Mouse (Mus musculus) heart, postnatal 0 days (tissue): ENCODE results near the gene Rpl12. TPM values are rescaled to one million over a fixed set of nuclear protein-coding genes. Genes with fewer than 3 reads are reported as not detected.

Experiments
- ATAC-seq: fragments of 200-750 bp; cut with Nextera tagmentation; 2 replicates; pipeline ENCODE4 v1.8.0; 2017; ENCODE audit warnings: low read depth, moderate number of reproducible peaks, moderate library complexity; ENCODE audit not compliant: insufficient read depth
- DNase-seq: peaks from one replicate; pipeline ENCODE4 v3.0.0-alpha.2; 2016; ENCODE audit warnings: low spot score
- H3K27ac ChIP-seq: fragments of 300-500 bp; sonication (generic); 2 replicates; pipeline ENCODE4 v1.5.1; 2014; ENCODE audit warnings: low read depth, mild to moderate bottlenecking
- H3K27me3 ChIP-seq: fragments of 300-500 bp; sonication (generic); 2 replicates; pipeline ENCODE4 v1.6.1; 2014; ENCODE audit warnings: low read length, mixed read lengths; ENCODE audit not compliant: control insufficient read depth, insufficient read depth
- H3K36me3 ChIP-seq: fragments of 300-500 bp; sonication (generic); replicated peaks from 2 replicates; pipeline ENCODE4 v1.6.1; 2014; ENCODE audit warnings: low read length, mixed read lengths; ENCODE audit not compliant: control insufficient read depth, insufficient read depth
- H3K4me1 ChIP-seq: fragments of 300-500 bp; sonication (generic); 2 replicates; pipeline ENCODE4 v1.6.1; 2014; ENCODE audit warnings: antibody characterized with exemption; ENCODE audit not compliant: control insufficient read depth, insufficient read depth
- H3K4me2 ChIP-seq: fragments of 300-500 bp; sonication (generic); 2 replicates; pipeline ENCODE4 v1.6.1; 2014; ENCODE audit warnings: low read depth, mild to moderate bottlenecking, low read length, moderate library complexity
- H3K4me3 ChIP-seq: fragments of 300-500 bp; sonication (generic); 2 replicates; pipeline ENCODE4 v1.5.1; 2014; ENCODE audit warnings: low read depth, low read length
- H3K9ac ChIP-seq: fragments of 300-500 bp; sonication (generic); replicated peaks from 2 replicates; pipeline ENCODE4 v1.6.1; 2014; ENCODE audit warnings: low read depth, low read length, mixed read lengths
- H3K9me3 ChIP-seq: fragments of 300-500 bp; sonication (generic); replicated peaks from 2 replicates; pipeline ENCODE4 v1.6.1; 2016; ENCODE audit warnings: low read length; ENCODE audit not compliant: control insufficient read depth
- CTCF ChIP-seq: IDR thresholded peaks from 2 replicates; pipeline ENCODE4 v1.5.1; 2016; ENCODE audit warnings: antibody characterized with exemption, control low read depth, low read depth
- EP300 ChIP-seq: IDR thresholded peaks from 2 replicates; pipeline ENCODE4 v1.6.1; 2016; ENCODE audit warnings: antibody characterized with exemption, low read depth
- WGBS: fragments of 180-500 bp; shearing (Covaris S2); extraction: QIAGEN DNeasy Blood & Tissue Kit; methylation state at CpG from one replicate; pipeline ENCODE4 v1.1.7; 2014; 5-methylcytosine and 5-hydroxymethylcytosine counted together
- polyA plus RNA-seq: library from polyadenylated mRNA; unstranded; fragments of >200 nt; fragmentation: Nextera tagmentation; extraction: Ambion mirVana; gene quantifications from 2 replicates; pipeline ENCODE4 v1.2.1, GENCODE M21; 2015
- total RNA-seq: library from RNA; depleted of rRNA; stranded (reverse); fragments of >200 nt; gene quantifications from 2 replicates; pipeline ENCODE4 v1.2.3, GENCODE M21; 2014; ENCODE audit warnings: low replicate concordance

Gene Rpl12
- total and polyA plus RNA-seq, 2 experiments from 2014 or later: 80.1 to 255 TPM

DNA sequence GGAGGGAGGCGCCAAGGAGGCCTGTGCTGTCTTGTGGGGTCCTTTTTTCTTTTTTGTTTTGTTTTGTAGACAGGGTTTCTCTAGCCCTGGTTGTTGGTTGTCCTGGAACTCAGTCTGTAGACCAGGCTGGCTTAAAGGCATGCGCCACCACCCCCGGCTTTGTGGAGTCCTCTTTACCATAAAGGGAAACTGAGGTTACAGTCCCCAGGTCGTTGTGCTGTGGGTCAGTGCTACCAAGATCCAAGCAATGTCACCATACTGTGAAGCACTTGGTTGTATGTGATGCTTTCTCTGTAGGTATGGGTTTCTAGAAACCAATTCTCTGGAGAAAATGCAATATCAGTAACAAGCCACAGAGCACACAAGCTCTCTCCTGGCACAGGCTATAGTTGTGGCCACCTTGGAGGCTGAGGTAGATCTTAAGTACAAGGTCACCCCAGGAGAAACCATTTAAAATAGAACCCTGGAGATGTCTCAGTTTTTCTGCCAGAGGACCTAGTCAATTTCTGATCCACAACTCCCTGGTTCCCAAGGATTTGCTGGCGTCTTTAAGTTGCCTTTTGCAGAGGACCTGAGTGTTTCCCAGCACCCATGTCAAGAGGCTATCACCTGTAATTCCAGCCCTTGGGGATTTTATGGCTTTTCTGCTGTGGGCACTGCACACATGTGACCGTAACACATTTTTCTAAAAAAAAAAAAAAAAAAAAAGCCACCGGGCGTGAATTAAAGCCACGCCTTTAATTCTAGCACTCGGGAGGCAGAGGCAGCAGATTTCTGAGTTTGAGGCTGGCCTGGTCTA, 3.5 kb downstream of the Rpl12 start:
- Histone ChIP-seq H3K27me3 (no peaks in the 10 kb centered on the region), H3K4me1 (peaks cover 36% of the 10 kb centered on the region), H3K27ac (no peak overlapping the region), H3K4me3 (no peak overlapping the region), H3K36me3 (peaks cover 22% of the 10 kb centered on the region), H3K9ac (no peak overlapping the region), H3K9me3 (no peaks in the 10 kb centered on the region), H3K4me2 (no peak overlapping the region)
- WGBS: 40% methylated on average over 10 of the region's 10 CpGs
- TF ChIP-seq CTCF (no peak), EP300 (no peak)
- DNase-seq (no peak), ATAC-seq (no peak)

DNA sequence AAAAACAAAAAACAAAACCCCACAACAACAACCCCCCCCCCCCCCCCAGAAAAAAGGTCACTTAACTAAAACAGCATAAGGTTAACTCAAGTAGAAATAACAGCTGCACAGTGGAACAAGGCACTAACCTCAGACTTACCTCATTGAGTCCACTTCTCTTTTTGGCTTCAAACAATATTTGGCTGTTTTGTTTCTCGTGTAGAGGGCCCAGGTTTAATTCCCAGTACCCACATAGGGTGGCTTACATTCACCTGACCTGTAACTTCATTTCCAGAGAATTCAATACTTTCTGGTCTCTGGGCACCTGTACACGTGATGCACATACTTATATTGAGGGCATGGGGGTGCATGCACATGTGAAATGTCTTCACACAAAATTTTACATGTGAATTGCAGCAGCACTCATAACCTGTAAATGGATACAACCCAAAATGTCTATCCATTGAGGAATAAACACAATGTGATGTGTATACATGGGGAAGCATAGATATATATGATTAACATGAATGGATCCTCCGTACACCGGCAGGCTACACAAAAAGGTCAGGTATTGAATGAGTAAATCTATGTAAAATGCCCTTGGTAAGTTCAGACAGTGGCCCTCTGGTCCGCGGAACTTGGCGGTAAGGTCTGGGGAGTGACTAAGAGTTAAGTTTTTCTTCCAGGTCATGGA, 4.3 kb downstream of the Rpl12 start:
- peak overlapping the region; percentile 79 for H3K4me2 ChIP-seq
- no peak overlapping the region for H3K9ac ChIP-seq
- H3K4me3 ChIP-seq: no peak overlapping the region
- no peak for TF ChIP-seq EP300
- WGBS: 16% methylated on average over 7 of the region's 7 CpGs
- DNase-seq: no peak
- H3K4me1 ChIP-seq: peaks cover 34% of the 10 kb centered on the region
- peak overlapping the region; percentile 98; the same call in 1 of the 2 replicates for H3K27ac ChIP-seq
- H3K9me3 ChIP-seq: no peaks in the 10 kb centered on the region
- peaks cover 22% of the 10 kb centered on the region for H3K36me3 ChIP-seq
- ATAC-seq: no peak
- no peaks in the 10 kb centered on the region for H3K27me3 ChIP-seq

DNA sequence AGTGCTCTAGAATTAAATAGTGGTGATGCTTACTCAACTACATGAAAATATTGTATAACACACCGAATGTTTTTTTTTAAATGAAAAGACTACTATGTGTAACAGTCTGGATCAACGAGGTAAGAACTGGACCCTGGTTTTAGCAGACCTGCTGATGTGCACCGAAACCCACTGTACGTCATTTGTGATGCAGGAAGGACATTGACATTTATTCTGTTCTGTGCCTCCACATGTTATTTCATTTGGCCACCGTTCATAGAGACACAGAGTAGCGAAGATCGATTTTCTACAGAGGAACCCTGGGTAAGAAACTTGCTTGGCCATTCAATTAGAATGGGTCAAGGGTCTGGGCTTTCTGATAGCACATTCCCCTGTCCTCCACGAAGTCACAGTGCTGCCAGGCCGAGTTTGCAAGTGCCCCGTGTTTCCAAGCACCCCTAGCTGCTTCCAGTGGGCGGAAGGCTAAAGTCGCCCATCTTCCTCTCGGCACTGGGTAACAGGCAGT, 4.9 kb downstream of the Rpl12 start:
- no peaks in the 10 kb centered on the region for H3K27me3 ChIP-seq
- ATAC-seq (no peak), DNase-seq (no peak)
- 6% methylated on average over 13 of the region's 13 CpGs for WGBS
- TF ChIP-seq CTCF: no peak
- TF ChIP-seq EP300: no peak
- H3K27ac ChIP-seq: peak overlapping the region; percentile 98
- no peaks in the 10 kb centered on the region for H3K9me3 ChIP-seq
- H3K4me3 ChIP-seq: peak overlapping the region; percentile 58
- H3K4me2 ChIP-seq: peak overlapping the region; percentile 79
- peaks cover 22% of the 10 kb centered on the region for H3K36me3 ChIP-seq
- H3K4me1 ChIP-seq: peaks cover 28% of the 10 kb centered on the region
- H3K9ac ChIP-seq: peak overlapping the region; percentile 72

DNA sequence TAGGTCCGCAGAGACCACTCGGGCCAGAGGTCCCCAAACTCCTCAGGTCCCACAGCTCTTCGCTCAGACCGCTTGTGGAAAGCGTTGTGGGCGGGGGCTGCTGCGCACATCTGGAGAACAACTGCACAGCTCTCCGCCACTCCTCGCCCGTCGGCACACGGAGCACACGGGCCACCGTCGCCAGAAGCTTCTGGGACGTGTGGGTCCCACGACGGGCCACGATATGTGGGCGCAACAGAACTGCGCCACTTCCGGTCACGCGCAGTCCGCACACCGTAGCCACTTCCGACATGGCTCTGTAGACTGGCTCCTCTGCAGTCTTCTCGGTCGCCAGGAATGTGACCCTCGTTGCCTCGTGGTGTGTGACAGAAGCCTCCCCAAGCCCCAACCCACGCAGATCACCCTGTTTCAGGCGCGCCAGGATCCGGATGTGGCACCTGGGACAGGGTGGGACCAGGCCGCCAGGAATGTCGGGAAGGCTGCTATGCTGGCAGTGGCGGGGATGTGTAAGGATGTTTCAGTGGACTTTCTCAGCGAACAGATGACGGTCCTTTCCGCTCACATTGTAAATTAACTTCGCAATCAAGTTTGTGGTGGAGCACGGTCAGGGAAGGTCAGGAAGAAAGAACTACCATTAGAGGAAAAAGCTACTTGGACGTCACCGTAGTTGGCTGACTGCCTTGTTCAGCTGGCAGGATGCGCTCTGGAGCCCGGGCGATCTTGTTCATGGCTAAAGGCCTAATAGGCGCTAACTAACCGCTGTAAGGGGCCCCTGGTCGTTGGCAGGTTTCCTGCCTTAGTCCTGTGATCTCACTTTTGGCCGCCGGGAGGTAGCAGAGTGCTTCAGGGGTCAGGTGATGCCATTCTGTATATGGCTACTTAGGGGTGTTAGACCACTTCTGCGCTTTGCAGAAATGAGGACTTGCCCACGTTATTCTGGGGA, 5.6 kb downstream of the Rpl12 start:
- peaks cover 28% of the 10 kb centered on the region for H3K4me1 ChIP-seq

More for the DNA sequence above, 5.6 kb downstream of the Rpl12 start:
- H3K4me2 ChIP-seq: peak overlapping the region; percentile 79
- H3K27ac ChIP-seq: peak overlapping the region; percentile 98
- TF ChIP-seq EP300: 0 out of 2 replicates have a peak, but pooled peaks have one; percentile 25
- TF ChIP-seq CTCF: peak; percentile 62
- WGBS: under 1% methylated on average over 55 of the region's 55 CpGs
- ATAC-seq (peak; percentile 87), DNase-seq (peak; percentile 92)
- H3K9ac ChIP-seq: peak overlapping the region; percentile 72
- no peaks in the 10 kb centered on the region for H3K27me3 ChIP-seq
- H3K9me3 ChIP-seq: no peaks in the 10 kb centered on the region
- H3K36me3 ChIP-seq: peaks cover 22% of the 10 kb centered on the region
- H3K4me3 ChIP-seq: peak overlapping the region; percentile 58
